Mouse (Mus musculus): ENCODE measurements around the gene Dpp6. TPM values are rescaled to one million over a fixed set of nuclear protein-coding genes. Genes with fewer than 3 reads are reported as not detected.

Dpp6 gene
- total RNA-seq, 1 experiment from 2014 or later: 5.2 TPM

- DNase-seq: no peak
Observed at GRCm38 (mm10) chr5:27685923-27686322, 868.9 kb downstream of the Dpp6 start.

DNA sequence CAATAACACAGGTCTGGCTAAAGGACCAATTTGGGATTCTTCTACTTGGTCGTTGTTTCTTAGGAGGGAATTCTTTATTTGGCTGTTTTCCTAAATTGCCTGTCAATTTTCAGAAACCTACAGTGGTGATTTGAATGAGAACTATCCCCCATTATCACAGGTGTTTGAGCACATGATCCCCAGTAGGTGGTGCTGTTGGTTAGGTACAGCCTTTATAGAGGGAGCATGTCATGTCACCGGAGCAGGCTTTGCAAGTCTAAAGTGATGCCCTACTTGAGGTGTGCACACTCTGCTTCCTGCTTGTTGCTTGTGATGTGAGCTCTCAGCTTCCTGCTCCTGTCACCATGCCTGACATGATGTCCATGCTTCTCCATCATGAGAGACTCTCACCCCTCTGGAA, 870.3 kb downstream of the Dpp6 start:
- DNase-seq: no peak

- DNase-seq: no peak
Observed at GRCm38 (mm10) chr5:27702482-27702881, 885.5 kb downstream of the Dpp6 start.

DNA sequence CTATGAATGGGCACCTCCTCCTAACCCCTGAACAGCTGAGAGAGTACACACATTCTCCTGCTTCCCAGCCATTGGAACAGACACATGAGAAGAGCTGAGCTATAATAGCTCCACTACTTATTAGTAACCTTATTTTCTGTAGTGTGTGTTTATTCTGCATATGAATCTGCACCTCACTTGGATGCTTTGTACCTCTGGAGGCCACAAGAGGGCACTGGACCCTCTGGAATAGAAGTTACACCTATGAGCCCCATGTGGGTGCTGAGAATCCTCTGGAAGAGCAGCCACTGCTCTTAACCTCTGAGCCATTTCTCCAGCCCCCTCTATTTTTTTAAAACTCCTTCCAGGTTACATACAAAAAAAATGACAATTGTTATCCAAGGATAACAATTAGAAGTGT, 888.0 kb downstream of the Dpp6 start:
- DNase-seq: no peak

DNA sequence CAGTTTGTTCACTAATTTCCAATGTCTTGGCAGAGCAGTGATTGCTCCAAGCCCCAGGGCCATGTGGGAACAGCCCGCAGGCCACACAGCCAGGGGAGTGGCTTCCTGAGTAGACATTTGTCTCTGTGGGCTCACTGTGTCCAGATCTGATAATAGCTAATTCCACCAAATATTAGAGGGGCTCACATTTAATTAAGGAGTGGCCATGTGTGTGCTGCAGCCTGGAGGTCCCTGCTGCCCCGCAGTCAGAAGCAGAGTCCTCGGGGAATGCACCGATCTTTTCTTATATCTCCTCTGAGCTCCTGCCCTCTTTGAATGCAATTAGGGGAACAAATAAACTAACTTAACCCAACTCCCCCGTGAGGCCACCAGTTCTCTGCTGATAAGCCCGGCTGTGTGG, 889.5 kb downstream of the Dpp6 start:
- DNase-seq: no peak

- no peak for DNase-seq
Observed at GRCm38 (mm10) chr5:27707283-27707682, 890.3 kb downstream of the Dpp6 start.

DNA sequence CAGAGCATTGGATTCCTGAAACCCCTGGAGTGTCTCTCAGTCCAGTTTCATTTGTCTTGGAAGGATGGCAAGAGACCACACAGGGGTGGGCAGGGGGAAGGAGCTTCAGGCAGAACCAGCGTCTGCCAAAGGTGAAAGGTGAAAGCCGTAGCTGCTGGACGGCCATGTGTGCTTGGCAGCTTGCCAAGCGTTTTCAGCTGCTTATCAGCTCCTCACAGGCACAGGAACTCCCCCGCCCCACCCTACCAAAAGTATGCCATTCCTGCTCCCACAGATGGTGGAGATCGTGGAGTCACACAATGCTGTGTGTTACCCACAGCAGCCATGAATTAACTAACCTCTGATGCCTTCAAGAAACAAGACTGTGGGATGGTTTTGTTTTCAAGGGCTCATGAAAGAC, 891.2 kb downstream of the Dpp6 start:
- DNase-seq: peak; percentile 22

DNA sequence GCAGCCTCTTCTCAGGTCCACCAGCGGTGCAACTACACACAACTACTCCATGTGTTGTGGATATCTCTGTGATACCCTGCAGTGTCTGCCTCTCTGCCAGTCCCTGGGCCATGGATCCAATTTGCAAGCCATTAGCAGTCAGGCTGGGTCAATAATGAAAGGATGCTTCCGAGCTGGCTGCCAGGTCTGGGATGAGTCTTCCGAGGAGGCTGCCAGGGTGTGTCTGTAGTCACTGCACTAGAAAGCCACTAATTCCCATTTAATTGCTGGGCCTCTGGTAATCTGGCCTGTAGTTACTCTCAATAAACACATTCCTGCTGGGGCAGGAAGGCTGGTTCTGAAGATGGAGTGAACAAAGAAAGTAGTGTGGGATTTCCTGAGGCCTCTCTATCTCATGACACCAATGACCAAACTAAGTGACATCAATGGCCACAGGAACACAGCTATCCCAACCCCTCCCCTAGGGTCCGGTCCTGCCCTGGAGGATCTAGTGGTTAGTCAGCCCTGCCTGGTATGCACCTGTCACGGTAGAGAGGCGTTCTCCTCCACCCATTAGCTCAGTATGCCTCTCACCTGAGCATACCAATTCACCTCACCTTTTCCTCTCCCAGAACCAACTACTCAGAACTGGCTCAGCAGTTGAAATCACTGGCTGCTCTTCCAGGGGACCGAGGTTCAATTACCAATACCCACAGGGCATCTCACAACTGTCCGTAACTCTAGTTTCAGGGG, 894.6 kb downstream of the Dpp6 start:
- peak; percentile 21 for DNase-seq

DNA sequence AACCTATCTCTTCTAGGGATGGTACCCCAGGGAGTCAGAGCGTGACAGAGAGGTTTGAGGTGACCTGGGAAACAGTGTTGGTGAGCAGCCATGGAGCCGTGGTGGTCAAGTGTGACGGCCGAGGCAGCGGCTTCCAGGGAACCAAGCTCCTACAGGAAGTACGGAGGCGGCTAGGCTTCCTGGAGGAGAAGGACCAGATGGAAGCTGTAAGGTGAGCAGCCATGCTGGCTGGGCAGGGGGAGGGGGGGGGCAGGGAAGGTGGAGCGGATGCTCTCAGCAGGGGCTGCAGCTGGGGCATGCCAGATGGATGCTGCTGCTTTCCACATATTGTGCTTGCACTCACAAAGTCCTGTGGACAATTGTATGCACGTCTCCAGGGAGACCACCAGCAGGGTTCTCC, 897.4 kb downstream of the Dpp6 start:
- no peak for DNase-seq

- no peak for DNase-seq
Observed at GRCm38 (mm10) chr5:27716026-27716425, 899.0 kb downstream of the Dpp6 start.

DNA sequence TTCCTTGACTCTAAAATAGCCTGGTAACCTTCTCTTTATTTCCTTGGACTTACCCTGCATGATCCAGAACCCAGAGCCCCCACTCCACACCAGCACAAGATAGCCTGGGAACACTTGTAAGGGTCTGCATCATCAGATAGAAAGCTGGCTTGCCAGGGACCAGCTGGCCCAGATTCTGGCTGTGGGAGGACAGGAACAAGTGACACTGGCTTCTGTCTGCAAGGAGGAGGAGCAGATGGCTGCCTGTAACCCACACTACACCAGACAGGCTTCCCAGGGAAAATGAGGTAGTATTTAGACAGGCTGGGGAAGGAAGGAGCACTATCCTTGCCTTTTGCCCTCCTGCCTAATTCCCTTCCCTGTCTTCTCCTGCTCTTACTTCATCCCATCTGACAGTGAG, 900.3 kb downstream of the Dpp6 start:
- no peak for DNase-seq

- no peak for DNase-seq
Observed at GRCm38 (mm10) chr5:27719311-27719710, 902.3 kb downstream of the Dpp6 start.

DNA sequence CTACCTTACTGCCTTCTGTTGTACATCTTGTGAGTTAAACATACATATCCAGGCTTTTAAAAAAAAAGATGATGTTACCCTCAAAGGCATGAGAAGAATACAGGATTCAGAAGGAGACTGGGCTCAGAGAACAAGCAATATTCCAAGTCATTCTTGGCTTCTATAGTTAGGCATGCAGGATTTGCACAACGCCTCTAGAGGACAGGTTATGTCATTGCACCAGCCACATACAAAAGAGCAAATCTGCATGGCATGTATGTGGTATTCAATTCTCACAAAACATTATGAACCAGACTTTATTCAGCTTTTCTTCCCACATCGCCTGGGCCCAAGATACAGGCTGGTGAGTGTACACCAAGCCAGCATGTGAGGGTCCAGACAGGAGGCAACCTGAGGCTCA, 907.5 kb downstream of the Dpp6 start:
- no peak for DNase-seq

- peak; percentile 75 for DNase-seq
Observed at GRCm38 (mm10) chr5:27730666-27731065, 913.7 kb downstream of the Dpp6 start.

GRCm38 (mm10) chr5:27731392-27731791, 914.4 kb downstream of the Dpp6 start:
- no peak for DNase-seq

DNA sequence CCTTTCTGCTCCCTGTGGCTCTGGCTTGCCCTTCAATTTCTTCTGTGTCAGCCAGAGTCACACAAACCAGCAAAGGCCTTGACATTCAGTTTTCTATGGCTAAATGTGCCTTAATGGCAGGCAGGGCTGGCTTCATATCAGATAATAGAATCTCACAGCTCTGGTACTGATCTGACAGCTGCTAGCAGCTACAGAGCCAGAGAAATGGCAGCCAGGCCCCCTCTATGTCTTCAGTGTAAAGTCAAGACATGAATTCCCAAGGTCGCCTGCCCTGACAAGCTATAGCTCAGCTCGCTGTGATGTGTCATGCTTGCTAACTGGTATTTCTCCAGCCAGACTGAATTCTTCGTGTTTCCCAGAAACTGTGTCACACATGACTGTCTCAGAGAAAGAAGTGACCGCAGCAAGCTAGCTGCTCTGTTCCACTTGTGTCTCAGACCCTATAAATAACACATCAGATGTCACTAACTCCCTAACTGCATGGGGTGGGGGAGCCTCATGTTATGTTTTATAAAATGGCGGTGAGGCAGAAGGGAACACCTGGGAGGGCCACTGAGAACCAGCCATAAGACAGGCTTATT, 915.4 kb downstream of the Dpp6 start:
- DNase-seq: peak; percentile 40

DNA sequence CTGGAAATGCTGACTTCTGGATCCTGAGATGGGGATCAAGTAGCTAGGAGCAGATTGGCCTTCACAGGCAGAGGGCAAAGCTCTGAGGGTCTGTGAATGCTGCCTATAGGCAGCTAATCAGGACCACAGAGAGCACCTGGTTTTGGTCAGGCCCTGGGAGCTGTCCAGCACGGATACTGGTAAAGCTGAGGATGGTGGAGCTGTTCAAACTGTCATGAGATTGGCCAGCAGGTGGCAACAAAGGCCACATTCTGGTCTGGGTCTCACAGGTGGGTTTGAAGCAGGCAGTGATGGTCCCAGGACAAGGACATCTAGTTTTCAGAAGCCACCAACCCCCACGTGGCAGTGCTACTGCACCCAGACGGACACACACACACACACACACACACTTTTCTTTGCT, 920.2 kb downstream of the Dpp6 start:
- DNase-seq: peak; percentile 79

DNA sequence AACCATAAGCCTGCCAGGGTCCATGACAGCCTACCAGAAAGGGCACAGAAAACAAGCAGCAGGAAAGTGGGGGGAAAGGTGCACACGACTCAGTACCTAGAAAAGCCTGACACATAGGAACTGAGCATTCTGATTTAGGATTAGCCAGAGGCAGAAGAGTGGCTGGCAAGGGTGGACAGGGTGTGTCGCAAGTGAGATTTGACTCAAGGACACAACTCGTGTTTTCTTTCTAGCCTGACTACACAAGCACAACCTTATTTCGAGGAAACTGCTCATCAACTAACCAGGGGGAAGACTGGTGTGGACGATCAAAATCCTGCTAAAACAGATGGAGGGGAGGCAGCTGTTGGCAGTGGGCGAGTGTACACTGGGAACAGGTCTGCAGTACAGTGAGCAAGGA, 922.2 kb downstream of the Dpp6 start:
- DNase-seq: peak; percentile 25

- DNase-seq: no peak
Observed at GRCm38 (mm10) chr5:27744944-27745343, 927.9 kb downstream of the Dpp6 start.

GRCm38 (mm10) chr5:27765780-27766179, 948.8 kb downstream of the Dpp6 start:
- DNase-seq: no peak

- DNase-seq: no peak
Observed at GRCm38 (mm10) chr5:27767948-27768347, 950.9 kb downstream of the Dpp6 start.
